Mouse (Mus musculus) urinary bladder, postnatal 36 days (tissue): ENCODE measurements around the gene Zfp512b.
A peak's percentile ranks its signal among the peaks of the same experiment; 100 is the strongest.

Experiments
- DNase-seq, 2 experiments: peaks; one replicate each; pipeline ENCODE4 v3.0.0; 2022; ENCODE audit warnings: low spot score in 2 of 2, mixed read lengths in 1 of 2

Gene Zfp512b

GRCm38 (mm10) chr2:181589732-181590105 is 2.9 kb downstream of the Zfp512b start:
- DNase-seq, result no peak

DNA sequence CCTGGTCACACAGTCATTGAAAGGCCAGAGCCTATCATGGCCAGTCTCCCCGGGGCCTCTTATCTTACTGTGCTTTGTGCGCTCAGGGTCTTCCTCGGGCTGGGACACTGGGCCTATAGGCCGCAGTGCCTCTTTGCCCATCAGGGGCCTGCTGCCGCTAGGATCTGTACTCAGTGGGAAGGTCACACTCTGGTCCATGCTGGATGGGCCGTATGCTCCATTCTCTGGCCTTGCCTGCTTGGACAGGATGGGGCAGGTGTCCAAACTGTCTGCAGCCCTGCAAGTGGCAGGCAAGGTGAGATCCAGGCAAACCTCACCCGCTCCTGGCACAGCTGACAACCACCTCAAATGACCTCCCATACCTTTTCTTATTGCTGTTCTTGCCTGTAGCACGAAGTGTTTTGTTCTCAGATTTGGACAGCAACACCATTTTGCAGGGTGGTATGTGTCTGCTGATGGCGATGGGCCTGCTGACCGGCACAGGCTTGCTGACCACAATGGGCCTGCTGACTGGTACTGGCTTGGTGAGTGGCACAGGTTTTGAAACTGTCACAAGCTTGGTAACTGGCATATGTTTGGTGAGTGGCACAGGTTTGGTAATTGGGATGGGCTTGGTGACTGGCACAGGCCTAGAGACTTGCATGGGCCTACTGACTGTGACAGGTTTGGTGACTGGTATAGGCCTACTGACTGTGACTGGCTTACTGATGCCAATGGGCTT is 3.4 kb downstream of the Zfp512b start:
- DNase-seq, result no peak

- no peak for DNase-seq
Observed at GRCm38 (mm10) chr2:181588229-181588780, 4.3 kb downstream of the Zfp512b start.

DNA sequence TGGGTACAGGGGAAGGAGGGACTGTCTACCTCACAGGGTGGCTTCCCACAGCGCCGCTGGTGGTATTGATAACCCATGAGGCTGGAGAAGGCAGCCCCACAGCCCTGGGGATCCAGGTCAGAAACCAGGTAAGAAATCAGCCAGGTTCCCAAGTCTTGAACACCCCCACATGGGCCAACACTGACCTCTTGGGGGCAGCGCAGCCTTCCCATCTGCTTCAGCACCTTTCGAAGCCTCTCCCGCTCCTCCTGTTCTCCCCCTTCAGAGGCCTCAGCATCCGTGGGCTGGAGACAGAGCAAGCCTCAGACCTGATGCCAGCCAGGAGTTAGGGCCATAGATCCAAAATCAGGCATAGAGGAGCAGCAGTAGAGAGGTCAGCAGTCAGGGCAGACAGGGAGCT is 4.8 kb downstream of the Zfp512b start:
- no peak for DNase-seq

DNA sequence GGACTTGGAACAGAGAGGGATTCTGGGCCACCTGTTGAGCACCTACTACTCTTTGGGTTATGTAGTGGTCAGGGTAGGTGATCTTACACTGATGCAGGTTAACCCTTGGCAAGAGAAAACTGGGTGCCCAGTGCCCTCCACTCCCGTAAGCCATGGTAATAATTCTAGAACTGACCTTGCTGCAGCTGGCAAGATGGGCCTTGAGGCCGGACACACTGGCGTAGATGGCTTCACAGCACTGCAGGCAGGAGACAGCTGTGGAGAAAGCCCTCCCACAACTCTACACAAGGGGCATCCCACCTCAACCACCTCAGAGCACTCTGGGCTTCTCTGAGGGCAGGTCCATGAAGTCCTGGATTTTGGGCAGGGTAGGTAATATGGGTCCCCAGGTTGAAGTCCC is 6.5 kb downstream of the Zfp512b start:
- no peak for DNase-seq

DNA sequence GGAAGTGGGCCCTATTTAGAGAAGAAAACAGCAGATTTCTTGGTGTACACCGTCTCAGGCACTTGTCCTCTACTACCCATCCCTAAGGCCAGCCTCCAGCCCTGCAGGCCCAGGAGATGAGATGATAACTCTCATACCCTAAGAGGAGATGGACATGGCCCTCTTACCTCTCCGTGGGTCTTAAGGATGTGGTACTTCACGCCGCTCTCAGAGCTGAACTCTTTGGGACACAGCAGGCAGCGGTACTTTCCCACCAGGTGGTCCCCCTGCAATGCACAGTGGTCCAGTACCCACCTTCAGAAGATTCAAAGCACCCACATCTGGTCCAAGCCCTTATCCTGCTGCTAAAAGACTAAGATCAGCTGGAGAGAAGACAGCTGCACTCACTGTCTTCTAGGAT is 7.1 kb downstream of the Zfp512b start:
- DNase-seq, result no peak

DNA sequence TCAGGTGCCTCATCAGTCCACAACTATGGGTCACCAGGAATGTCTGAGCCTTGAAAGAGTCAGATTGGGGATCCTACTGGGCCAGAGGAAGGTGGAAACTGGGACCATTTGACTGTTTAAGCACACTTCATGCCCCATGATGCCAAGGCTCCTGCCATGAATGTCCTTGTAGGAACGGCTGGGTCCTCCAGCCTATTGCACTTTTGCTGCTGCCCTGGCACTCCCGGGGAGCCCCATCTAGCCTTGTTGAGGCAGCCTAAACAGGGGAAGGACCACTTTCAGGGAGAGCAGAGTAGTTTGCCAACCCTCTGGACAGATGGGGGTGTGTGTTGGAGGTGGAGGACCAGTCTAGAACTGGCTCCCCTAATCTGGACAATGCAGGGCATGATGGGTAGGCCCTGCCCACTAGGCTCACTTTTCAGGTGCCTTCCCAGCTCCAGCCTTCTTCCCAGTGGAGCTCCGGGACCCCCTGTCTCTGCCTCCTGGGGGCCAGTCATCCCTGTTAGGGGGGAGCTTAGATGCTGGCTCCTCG is 8.1 kb downstream of the Zfp512b start, which contains the start of gene Uckl1:
Gene Uckl1, minus strand, starts transcription at position 482 of the 532 bp plus-strand sequence.
- DNase-seq, result no peak

- no peak for DNase-seq
Observed at GRCm38 (mm10) chr2:181583460-181584257, 8.9 kb downstream of the Zfp512b start.

GRCm38 (mm10) chr2:181582939-181583338 is 9.7 kb downstream of the Zfp512b start:
- DNase-seq, result no peak

DNA sequence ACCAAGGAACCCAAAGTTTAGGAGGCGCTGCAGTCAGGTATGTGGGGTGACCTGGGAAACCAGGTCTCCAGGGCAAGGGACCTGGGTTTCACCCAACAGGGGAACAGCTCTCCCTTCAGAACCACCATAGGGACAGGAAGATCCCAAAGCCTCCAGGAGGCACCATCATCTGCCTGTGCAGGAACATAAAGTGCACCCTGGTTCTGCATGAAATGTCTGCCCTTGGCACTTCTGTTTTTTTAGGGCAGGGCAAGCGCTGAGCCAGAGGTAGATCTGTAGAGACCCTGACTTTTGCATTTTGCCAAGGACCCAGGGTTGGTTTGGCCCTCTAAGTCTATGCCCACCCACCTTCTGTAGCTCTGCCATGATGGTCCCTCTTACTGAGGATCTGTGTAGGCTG is 10.2 kb downstream of the Zfp512b start:
- no peak for DNase-seq

DNA sequence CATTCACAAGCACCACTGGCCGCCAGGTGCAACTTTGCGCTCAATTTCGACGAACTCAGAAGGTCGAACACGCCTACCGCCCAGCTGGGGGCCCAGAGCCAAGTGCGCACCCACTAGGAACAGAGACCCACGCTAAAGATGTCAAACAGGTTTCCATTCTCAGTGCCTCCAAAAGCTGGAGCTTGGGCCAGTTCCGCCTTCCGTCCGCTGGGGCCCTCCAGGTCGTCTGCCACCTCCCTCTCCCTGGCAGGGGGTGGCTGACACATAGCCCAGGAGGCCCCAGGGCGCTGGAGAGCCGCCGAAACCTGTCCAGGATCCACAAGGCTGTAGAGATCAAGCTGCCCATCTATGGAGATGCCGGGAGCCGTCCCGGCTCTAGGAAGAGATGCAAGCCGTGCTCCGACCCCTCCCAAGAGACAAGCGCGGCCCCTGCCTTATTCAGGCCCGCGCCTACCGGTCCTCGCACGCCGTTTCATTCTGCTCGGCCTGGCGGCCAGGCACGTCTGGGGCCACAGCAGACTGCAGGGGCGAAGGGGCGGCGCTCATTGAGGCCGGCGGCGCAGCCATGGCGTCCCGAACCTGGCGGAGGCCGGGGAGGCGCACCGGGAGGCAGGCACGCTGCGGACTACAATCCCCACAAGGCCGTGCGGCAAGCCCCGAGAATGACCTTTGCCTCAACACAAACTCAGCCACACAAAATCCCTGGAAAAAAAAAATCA is 11.0 kb downstream of the Zfp512b start:
- DNase-seq, result peak; percentile 85 to 88

DNA sequence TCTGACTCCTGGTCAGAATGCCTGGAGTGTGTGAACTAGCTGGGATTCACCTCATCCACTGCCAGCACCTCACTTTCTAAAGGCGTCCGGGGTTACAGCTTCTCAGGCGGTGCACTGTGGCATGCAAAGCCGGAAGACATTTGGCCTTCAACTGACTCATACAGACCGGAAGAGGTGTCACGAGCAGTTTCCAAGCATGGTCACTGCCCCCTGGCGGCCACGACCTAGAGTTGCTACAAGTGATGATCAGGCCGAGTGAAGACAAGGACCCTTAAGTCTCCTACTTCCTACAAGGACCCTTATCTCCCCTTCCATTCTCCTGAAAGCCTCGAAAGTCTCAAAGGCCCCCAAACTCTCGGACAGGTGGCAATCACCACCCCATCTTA is 11.6 kb downstream of the Zfp512b start:
- peak; percentile 72 to 85 for DNase-seq

GRCm38 (mm10) chr2:181580131-181580772 is 12.4 kb downstream of the Zfp512b start:
- no peak for DNase-seq

DNA sequence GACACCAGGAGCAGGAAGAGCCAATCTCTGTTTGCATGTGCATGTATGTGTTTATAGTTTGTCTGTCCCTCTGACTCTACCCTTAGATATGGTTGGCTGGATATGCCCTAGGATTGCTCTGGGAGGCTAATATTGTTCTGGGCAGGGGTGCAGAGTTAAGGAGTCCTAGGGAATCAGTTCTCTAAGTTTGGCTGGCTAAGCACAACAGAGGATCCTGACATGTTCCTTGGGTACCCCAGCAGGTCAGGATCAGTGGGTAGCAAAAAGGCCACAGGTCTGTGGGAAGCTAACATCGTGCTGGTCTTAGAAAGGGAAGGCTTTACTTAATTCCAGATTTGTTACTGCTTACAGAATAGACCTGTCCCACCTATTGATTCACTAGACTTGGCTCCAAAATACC is 12.9 kb downstream of the Zfp512b start:
- no peak for DNase-seq

DNA sequence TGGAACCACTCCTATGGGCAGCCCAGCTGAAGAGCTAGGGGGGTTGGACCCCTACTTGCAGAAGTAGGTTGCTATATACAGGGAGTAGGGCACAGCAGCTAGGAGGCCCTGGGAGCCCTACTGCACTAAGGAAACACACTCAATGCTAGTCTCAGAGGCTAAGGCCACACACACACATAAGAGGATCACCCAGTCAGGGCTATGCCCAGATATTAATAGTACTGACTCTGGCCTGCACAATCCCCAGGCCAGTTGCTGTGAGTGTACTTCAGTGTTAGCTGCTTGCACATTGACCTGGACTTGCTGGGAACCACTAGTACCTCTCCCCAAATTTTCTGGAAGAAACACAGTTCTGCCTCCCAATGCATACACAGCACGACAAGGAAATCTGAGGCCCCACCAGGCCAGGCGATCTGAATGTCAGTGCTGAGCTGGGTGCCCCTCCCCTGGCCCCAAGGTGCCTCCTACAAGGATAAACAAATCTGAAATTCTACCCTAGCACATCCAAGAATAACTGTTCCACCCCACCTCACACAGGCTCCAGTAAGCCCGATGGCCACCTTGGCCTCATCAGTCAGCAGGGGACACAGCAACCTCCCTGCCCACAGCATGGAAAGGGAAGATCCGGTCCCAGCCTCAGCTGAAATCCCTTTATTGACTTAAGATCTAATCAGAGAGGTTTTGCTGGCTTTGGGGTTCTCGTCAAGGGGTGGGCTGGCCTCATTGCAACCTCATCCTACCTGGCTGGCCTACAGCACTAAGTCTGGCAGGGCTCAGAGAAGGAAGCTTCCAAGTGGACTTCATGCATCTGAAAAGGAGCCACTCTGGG is 13.6 kb downstream of the Zfp512b start:
- no peak for DNase-seq

DNA sequence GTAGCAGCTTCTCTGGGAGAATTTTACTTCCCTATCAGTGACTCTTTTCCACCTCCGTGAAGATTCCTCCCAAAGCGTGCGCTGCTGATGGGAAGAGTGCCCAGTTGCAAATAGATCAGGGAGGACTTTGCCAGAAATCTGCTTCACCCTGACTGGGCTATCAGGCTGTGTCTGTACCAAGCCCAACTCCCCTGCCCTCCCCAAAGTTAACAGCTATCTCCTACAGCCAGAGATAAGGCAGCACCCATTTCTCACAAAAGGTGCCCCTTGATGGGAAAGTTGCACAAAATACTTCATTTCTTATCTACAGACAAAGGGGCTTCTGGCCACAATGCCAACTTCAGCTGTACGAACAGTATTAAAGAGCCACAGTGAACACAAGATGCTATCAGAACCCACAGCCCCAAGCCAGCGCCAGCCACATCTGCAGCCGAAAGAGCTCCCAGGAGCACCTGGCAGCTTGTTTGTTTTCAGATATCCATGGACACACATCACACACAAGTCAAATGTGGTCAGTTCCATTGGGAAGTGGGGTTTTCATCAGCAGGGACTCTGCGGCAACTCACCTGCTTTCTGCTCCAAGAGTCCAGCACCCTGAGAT is 14.5 kb downstream of the Zfp512b start:
- DNase-seq, result no peak

- DNase-seq, result no peak
Observed at GRCm38 (mm10) chr2:181577126-181577525, 15.5 kb downstream of the Zfp512b start.

DNA sequence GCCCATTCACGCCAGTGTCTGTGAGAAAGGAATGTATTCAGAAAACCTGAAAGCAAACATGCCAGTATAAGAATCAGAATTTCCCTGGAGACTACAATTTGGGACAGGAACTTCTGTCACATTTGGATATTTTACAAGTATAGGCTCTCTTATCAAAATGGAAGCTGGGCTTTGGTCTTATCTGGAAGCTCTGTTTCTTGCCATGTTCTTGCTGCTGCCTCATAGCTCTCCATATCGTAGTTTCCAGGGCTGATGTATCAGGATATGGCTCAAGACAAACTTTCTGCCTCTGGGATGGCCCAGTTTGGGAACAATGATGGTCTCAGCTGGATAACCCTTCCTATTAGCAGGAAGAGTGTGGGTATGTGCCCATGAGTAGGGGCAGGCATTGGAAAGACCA is 16.0 kb downstream of the Zfp512b start:
- DNase-seq, result no peak

DNA sequence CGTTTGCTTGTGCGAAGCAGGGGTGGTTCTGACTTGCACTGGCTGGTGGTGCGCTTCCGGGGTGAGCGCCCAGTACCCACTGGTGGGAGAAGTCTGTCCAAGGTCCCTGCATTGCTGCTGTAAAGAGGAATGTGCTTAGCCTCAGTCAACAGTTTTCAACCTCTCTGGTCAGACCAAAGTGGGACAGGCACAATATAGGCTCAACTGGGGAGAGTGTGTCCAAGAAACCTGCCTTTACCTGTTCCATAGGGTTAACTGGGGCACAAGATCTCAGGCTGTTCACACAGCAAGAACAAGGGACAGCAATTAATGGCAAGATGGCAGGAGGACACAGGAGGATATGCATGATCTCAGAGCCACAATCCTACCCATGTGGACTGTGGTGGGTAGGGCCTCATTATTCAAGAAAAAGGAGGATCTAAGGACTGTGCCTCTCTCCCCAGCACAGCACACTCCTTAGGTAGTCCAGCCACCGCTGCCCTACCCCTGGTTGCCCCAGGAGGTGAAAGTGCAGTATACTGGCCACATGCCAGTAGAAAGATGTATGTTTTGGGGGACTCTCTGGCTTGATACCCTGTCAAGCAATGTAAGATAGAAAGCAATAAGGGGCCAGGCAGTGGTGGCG is 17.6 kb downstream of the Zfp512b start:
- DNase-seq, result no peak

DNA sequence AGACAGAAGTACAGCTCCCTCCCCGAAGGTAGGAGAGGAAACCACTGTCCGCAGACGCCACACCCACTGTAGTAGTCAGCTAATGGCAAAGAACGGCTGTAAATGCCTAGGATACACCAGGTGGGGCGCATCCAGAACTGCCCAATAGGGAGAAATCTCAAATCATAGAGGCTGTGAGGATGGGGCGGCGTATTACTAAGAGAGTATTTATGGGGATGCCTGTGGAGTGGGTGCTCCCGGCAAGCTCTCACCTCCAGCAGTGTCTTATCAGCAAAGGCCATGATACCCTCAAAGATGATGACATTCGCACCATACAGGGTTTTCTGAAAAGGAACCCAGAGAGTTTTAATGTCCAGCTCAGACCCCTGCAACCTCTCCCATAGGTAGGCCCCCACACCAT is 18.6 kb downstream of the Zfp512b start:
- DNase-seq, result no peak
